Mouse (Mus musculus) B cell, adult 2 months (primary cell): ENCODE results near the gene Lrrc8c.
"Not testable (repeated sequence)": the region's sequence is repeated elsewhere in the genome, so short reads cannot be mapped to it uniquely, and the experiment has no call there.

ENCODE experiments used
- DNase-seq, 2 experiments: peaks; one replicate each; pipeline ENCODE4 v3.0.0; 2022

Gene Lrrc8c

DNA sequence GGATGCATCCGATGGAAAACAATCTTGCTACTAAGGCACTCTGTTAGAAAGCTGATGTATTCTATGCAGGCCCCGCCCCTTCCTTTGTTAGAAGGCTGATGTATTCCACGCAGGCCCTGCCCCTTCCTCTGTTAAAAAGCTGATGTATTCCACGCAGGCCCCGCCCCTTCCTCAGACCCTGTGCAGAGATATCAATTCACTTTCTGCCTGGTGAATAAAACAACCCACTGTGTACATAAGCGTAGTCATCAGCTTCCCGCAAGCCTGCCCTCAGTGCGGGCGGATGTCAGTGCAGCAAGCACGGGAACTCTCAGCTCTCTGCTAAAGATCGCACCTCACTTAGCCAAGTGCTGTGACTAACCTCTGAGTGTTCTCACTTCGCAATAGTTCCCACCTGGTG lies 90.5 kb downstream of the Lrrc8c start:
- DNase-seq = no peak

DNA sequence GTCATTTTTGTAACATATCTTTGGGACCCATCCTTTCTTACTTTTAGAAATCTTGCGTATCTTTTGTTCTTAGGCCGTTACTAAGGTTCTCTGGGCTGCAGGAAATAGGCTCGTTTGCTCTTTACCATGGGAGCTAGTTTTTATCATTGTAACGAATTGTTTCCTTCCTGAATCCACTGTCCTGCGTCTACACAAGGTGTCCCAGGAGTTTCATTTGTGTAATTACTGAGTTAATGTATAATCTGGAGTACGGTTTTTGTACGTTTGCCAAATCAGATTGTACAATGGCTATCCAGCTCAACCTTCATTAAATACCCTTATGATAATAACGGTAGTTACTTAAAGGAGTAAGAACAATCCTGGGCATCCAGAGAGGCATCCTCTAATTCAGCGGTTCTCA lies 93.8 kb downstream of the Lrrc8c start:
- DNase-seq = no peak

DNA sequence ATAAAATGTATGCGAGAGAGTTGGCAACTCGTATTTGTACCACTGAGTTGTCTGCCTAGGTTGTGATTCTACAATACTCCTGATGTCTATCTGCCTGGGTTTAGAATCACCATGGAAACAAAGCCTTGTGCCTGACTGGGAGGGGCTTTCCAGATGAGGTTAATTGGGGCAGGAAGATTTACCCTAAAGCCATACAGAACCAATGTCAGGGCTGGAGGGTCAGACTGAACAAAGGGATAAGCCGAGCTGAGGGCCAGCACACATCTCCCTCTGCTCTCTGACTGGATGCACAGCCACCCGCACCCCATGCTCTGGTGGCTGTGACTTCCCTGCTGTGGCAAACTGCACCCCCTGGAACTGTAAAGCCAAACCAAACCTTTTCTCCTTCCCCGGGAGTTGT lies 94.8 kb downstream of the Lrrc8c start:
- no peak for DNase-seq

DNA sequence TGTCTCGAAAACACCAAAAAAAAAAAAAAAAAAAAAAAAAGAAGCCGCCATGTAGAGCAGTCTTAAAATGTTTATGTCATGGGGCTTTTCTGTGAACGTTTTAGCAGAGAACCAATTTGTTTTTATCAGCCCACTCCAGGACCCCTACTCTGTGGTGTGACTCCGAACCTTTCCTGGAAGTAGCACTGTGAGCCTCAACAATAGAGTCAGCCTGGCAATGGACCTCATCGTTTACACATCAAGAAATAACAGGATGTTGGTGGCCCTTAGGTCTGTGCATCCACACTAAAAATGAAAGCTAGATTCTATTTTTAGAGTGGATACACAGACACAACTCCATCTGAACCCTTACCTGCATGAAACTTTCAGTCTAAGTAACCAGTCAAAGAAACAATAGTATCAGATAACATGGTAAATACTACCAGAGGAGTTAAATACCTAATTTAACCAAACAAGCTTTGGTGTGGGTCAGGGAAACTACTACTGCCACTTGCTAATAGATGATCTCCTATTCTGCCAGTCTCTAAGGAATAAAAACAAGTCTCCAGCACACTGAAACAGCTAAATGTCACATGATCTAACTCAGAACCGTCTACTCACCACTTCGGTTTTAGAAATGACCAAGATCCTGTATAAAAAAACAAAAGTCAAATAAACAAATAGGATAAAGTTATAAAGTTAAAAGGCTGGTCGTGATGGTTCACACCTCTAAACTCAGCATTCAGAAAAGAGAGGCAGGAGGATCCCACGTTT lies 95.7 kb downstream of the Lrrc8c start:
- peak; percentile 15 to 22 for DNase-seq

DNA sequence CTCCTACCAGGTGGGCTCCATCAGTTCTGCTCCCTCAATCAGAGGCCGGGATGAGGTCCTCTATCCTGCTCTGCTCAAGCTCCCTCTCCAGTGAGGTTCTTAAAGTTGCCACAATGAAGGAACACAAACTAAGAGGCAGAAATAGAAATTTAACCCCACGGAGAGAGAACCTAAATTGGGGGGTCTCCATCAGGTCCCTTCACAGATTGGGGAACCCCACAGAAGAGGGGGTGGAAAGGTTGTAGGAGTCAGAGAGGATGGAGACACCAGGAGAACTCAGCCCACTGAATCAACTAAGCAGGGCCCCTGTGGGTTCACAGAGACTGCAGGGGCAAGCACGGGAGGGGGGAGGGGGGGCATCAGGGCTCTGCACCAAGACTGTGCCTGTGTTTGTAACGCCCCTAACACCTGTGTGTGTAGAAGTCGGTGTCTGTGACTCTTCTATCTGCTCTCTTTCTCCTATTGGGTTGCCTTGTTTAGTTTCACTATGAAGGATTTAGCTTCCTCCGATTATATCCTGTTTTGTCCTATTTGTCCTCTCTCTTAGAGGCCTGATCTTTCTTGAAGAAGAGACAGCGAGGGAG lies 96.8 kb downstream of the Lrrc8c start:
- no peak for DNase-seq

DNA sequence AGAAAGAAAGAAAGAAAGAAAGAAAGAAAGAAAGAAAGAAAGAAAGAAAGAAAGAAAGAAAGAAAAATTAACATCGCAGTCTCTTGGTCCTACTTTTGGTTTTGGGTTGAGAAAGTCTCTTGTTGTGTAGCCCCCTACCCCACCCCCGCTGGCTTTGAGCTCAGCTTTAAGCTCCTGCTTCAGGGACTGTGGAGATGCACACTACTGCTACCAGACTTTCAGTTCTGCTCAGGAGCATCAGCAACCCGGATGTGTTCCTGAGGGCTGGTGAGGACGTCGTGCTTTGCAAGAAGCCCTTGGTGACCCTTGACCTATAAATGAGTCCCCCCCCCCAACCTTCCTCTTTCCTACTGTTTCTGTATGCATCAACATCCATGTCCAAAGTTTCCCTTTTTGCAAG lies 97.3 kb downstream of the Lrrc8c start:
- peak in 1 of 2 experiments; percentile 31 for DNase-seq

DNA sequence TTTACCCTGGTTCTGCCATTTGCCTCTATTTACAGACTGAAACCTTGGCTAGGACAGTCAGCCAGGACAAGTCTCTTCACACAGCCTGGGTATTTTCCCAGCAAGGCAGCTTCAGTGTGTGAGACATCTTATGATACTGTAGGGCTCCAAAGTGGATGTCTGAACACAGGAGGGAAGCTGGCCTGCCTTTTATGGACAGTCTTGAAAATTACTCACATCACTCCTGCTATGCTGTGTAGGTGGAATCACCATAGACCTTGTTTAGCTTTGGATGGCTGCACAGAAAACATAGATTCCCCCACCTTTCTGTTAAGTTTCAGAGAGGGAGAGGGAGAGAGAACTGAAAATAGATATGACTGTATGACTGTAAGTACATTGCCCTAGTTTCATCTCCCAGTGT lies 99.3 kb downstream of the Lrrc8c start:
- no peak for DNase-seq

DNA sequence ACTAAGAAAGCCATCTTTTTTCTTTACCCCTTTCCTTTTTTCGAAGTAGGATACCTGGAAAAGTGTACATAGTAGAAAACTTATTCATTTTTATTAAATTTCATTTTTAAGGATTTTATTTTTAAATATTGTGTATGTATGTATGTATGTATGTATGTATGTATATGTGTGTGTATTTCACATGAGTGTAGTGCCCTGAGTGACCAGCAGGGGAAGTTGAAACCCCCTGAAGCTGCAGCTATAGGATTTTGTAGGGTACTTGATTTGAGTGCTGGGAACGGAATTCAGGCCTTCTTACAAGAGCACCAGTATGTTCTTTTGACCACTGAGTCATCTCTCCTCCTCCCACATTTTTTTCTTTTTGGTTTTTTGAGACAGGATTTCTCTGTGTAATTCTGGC lies 100.5 kb downstream of the Lrrc8c start:
- DNase-seq = peak in 1 of 2 experiments; percentile 18

DNA sequence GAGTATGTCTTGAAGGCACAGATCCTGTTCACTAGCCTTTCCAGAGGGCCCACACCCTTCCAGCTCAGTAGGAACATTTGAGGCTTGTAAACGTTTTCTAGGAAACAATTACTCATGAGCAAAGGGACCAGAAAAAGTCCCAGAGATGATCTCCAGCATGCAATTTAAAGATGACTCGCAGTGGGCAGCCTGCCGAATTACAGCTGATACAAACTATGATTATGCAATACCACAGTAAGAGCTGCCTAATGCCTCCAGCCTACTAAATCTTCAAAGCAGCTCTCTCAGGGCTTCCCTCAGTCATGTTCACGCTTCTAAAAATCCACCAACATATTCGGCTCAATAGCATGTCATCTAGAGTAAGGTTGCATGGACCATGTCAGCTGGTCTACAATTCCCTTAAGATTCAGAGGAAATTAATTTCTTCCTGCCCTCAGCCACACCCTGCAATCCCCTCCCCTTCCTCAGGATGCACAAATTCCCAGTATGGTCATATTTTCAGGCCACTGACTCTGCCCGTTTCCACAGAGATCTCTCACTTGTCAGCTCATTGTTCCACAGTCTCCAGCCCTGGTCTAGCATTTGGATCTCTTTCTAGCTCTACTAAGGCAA lies 101.4 kb downstream of the Lrrc8c start:
- DNase-seq = no peak

DNA sequence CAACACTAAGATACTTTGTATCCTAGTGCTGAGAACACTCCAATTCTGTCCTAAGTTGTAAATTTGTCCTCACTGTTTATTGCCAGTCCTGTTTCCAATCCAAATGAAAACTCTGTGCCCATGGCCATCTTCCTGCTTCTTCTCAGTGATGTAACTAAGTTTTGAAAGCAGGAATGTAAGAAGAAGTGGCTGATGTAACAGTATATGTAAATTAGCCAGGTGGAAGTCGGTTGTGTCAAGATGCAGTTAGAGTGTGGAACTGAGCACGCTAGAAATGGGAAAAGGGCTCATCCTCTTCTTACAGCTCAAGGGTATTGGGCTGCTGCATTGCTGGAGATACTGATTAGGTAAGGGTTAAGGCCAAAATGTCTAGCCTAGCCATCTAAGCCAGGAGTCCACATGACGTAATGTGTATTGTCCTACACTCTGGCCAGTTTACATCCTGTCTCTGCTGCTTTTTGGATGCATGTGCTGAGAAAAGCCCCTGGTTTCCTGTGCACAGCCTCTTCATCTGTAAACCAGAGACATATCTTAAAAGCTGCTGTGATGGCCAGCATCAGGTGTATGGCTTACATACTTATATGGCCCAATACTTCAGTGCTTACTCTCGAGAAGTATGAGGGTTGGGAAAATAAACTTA lies 104.0 kb downstream of the Lrrc8c start:
- DNase-seq = no peak

DNA sequence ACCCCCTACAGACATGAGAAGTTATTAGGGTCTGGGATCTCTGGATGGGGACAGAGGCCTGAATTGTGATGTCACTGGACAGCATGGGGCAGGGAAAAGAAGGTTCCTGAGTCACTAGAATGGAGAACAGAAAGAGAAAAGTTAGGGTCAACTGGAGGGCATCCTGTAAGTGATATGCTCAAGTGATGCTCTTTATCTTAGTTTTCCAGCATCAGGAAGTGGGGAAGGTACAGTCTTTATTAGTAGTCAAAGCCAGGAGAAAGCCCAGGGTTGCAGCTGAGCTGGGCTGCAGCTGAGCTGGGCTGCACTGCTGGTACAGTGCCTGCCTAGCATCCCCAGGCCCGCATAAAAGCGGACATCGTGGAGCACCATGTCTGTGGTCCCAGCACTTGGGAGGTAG lies 105.1 kb downstream of the Lrrc8c start:
- DNase-seq = no peak

DNA sequence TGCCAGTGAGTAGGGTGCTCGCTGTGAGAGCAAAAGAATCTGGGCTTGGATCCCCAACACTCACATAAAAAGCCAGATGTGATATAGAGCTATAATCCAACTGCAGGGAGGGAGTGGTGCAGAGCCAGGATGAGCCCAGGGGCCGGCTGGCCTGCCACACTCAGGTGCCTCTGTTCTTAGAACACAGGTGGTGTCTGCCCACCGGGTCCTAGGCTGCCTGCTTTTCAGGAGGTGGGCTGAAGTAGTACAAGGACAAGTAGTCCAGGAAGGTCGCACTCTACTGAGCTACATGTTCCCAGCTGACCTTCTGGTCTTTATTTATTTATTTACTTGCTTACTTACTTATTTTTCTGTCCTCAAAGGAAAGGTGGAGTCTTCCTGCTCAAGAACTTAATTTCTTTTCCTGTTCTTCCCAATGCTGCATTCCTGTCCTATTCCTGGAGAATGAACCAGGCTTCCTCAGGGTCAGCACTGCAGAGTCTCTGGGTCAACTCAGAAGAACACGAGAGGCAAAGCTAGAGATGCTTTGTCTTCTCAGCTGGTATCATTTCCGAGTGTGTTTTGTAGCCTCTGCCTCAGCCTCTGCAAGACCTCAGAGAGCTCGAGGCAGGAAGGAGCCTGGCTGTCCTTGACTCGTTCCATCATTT lies 106.4 kb downstream of the Lrrc8c start:
- no peak for DNase-seq

DNA sequence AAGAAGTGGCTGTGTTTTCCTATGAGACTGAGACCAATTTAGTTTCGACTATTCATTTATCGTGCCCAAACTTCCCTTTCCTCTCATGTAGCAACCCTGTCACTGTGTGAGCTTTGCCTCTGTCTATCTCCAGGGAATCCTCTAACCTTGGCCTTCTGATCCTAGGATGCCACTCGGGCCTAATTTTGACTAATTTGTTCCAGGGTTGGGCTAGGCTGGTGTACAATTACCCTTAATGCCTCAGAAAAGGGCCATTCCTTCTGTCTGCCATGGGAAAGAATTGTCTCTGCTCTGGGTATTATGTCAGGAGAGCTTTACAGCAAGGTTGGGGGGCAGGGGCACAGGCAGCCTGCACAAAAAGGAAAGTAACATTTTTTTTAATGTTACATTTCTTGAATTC lies 107.2 kb downstream of the Lrrc8c start:
- DNase-seq = no peak

DNA sequence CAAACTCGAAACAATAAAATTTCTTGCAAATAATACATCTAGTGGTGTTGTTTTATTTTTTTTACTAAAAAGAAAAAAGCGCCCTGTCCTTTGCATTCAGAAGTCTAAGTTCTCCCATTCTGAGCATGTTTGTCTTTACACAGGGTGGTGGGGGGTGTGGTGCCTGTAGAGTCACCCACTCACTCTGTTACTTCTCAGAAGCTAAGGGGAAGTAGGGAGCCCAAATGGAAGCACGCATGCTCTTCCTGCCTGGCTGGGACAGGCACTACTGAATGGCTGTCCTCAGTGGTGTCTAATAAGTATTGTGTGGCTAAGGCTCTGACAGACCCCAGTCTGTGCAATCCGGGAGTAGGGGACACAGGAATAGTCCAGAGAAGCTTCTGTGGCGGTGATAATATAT lies 107.9 kb downstream of the Lrrc8c start:
- DNase-seq = no peak

DNA sequence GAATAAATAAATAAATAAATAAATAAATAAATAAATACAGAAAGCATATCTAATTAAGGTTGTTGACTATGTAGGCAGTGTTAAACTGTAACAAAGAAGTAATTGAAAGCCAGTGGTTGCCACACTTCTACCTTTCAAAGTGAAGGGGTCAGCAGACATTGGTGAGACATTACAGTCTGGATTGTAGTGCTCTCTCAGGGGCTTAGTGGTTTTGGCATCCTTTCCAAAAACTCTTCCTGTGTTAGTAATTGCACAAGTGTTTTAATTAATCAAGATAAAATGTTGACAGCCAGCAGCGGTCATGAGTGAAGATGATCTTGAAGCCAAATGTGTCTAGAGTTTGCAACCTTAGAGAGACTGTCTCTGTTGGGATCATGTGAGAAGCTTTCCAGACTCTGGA lies 110.8 kb downstream of the Lrrc8c start:
- no peak for DNase-seq

DNA sequence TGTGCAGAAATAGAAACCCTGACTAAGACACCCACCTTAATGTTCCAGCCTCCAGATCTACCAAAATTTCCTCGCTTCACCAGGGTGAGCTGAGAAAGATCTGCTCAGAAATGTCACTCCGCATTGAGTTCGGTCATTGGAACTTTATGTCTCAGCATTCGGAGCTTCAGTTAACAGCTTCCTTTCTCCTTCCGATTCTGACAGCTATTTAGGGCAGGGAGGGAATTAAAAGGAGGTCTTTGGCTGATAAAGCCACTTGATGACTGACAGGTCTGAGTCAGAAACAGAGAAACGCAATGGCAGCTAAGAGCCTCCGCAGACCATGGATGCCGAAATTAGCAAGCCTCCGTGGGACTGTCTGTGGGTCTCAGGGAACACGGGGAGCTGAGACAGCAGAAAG lies 112.9 kb downstream of the Lrrc8c start:
- DNase-seq = no peak

DNA sequence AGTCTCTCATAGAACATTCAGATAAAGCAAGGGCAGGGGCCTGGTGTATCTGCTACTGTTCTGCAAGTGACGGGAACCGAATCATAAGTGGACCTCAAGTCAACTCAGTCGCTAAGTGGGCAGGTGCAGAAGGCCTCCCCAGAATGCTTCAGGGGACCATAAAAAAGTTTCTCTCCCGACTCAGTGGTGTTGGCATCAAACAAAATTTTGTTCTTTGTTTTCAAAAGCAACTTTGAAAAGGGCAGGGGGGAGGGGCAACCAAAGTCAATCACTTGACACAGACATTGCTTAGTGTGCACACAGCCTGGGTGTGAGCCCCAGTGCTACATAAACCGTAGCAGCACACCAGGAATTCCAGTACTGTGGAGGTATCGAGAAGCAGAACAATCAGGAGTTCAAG lies 116.4 kb downstream of the Lrrc8c start:
- no peak for DNase-seq

DNA sequence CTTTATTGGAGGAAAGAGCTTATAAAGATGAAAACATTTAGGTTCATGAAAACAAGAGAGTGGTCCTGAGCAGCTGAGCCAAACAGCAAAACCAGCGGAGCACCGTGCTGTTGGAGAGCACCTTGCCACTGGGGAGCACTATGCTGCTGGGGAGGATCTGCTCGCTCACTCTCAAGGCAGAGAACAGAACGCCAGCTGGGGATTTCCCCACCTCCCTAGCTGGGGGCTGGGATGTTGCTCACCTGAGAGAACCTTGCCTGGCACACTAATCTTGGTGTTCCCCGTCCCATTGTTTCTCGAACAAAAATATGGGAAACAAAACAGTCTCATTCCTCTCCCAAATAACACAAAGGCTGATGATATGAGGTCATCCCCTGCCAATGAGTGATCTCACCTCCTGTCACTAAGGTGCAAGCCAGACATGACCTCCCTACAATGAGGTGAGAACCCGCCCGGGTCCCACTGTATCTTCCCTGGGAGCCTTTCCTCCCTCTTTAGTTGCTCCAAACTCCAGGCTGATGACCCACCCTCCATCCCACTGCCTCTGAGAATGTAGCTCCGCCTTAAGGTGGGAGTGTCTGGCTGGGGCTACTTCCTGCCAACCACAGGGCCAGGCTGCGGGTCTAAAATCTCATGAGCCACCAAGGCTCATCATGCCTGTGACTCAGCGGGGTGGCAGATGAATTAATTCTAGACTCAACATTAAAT lies 117.5 kb downstream of the Lrrc8c start:
- peak in 1 of 2 experiments; percentile 41 for DNase-seq

DNA sequence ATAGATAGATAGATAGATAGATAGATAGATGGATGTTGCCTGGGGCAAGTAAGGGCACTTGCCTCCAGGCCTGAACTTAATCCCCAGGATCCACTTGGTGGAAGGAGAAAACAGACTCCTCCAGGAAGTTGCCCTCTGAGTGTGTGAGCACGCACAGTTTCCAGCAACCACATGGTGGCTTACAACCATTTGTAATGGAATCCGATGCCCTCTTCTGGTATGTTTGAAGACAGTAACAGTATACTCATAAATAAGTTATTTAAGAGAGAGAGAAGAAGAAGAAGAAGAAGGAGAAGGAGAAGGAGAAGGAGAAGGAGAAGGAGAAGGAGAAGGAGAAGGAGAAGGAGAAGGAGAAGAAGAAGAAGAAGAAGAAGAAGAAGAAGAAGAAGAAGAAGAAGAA lies 119.1 kb downstream of the Lrrc8c start:
- DNase-seq = not testable (repeated sequence)

DNA sequence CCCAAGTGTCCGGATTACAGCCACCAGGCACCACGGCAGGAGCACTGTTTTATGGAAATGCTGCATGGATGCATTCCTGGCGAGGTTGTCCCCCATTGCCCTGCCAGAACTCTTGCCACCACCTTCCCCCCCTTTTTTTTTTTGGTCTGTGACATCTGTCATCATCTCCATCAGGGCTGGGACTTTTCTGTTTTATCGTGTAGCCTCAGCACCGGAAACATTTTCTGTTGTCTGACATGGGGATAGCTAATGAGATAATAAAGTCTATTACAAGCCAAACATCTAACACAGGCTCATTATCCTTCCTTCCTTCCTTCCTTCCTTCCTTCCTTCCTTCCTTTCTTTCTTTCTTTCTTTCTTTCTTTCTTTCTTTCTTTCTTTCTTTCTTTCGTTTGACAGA lies 119.7 kb downstream of the Lrrc8c start:
- no peak for DNase-seq

DNA sequence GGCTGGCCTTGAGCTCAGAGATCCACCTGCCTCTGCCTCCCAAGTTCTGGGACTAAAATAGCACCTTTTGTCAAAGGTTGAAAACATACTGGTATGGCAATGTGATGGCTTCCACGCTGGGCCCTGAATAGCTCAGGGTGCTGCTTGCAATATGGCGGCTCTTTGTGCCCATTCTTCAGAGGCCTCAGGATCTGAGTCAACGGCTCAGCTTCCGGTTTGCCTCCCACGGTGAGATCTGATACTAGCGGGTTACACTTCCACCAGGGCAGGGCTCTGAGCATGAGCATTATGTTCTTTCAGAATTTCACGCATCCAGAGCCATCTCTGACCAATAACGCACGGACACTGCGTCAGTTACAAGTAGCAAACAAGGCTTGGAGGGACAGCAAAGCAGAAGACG lies 120.2 kb downstream of the Lrrc8c start:
- no peak for DNase-seq

DNA sequence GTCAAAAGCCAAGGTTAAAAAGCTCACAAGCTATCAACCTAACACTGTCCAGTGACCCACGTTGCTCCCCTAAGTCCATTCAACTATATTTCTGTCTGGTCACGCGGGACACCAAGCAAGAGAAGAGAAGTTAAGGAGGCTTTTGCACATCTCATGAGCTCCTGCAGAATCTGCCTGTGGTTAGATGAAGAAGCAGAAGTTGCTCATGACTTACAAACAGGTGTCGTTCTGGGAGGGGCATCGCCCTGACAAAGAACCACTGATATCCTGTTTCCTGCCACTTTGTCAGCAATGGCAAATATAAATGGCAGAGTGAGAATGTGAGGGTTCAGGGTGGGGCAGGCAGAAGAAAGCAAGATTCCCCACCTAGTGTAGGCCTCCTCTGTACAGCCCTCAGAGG lies 123.3 kb downstream of the Lrrc8c start:
- peak; percentile 77 to 82 for DNase-seq

DNA sequence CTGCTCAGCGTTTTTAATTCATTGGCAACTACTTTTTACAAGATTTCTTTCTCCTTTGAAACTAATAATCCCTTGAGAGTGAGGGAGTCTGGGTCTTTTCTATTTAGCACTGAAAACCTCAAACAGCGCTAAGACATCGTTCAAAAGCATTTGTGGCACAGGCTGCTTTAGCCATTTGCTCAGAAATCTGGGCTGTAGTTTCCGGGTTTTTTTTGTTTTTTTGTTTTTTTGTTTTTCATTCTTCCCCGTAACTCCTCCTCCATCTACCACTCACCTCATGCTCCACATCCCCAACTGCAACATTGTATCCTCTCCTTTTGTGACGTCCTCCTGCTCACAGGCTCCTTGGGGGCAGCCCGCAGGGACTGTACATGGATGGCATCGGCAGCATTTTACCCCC lies 124.1 kb downstream of the Lrrc8c start:
- peak; percentile 35 to 41 for DNase-seq
